Mouse (Mus musculus) thymus, adult 2 months (tissue): ENCODE data around the gene Dip2a.

Experiments used
- CTCF ChIP-seq: fragments of 200-500 bp; IDR thresholded peaks from 2 replicates; pipeline ENCODE4 v1.5.1; 2012; ENCODE audit warnings: mild to moderate bottlenecking, control low read depth, low read length, moderate library complexity, borderline replicate concordance; ENCODE audit not compliant: control insufficient read depth, poor library complexity, insufficient read depth; ENCODE audit errors: extremely low read depth
- POLR2A ChIP-seq: fragments of 200-500 bp; IDR thresholded peaks from 2 replicates; pipeline ENCODE4 v1.6.1; 2012; ENCODE audit warnings: mild to moderate bottlenecking, low read length, control low read depth, moderate library complexity; ENCODE audit not compliant: control insufficient read depth, poor library complexity, insufficient read depth; ENCODE audit errors: extremely low read depth

DNA sequence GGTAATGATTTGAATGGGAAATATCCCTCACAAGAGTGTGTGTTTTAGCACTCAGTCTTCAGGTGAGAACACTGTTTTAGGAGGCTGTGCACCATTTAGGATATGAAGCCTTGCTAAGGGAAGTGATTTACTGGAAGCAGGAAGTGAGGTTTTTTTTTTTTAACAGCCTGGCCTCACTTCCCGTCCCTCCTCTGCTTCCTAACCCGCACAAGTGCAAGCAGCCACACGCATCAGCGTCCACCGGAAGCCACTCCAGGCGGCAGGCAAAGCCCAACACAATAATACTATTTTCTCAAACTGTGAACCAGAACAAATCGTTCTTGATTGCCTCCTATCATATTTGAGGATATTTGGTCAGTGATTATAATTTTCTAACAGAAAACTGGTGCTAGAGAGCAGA lies 6.9 kb upstream of the Dip2a start:
- TF ChIP-seq POLR2A (no peak), CTCF (no peak)
